Mouse (Mus musculus): ENCODE data around the gene Gm20594. TPM values are rescaled to one million over a fixed set of nuclear protein-coding genes. Genes with fewer than 3 reads are reported as not detected.

Gm20594 gene
- polyA plus RNA-seq (2014; fragmentation: Illumina TruSeq; extraction: RNeasy Lipid Tissue Mini Kit (QIAGEN cat#74804); ENCODE audit: low read depth, low replicate concordance) = not detected

DNA sequence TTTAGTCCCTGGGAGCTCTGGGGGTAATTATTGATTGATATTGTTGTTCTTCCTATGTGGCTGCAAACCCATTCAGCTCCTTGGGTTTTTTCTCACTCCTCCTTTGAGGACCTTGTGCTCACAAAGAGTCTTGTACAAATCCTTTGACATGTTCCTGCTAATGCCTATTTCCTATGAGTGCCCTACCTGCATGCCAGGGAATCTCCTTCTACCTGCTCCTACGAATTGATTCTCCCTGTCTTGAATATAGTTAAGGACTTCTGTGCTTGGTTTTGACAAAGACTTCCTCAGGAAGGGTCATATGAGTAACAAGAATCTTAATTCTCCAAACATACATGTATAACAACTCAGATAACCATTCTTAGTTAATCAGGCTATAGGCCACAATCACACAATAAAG, at the start of gene Gm20594:
TSS of gene Gm20594 (plus strand) at position 301 of the 400 bp plus-strand sequence.

Other genes with a start within 250 kb of the Gm20594 start
- gene Lrrtm4, start 201.0 kb downstream of the Gm20594 start, polyA plus RNA-seq (2014; fragmentation: Illumina TruSeq; extraction: RNeasy Lipid Tissue Mini Kit (QIAGEN cat#74804); ENCODE audit: low read depth, low replicate concordance) = 4.3 TPM